Mouse (Mus musculus) right cerebral cortex, adult 2 months (tissue): Measurements from ENCODE around the gene Dnm1.
A peak's percentile ranks its signal among the peaks of the same experiment; 100 is the strongest.

Experiments
- DNase-seq, 2 experiments: peaks; one replicate each; pipeline ENCODE4 v3.0.0; 2021 to 2022; ENCODE audit warnings: low spot score in 2 of 2

The Dnm1 gene

GRCm38 (mm10) chr2:32340836-32341633 is 12.1 kb downstream of the Dnm1 start:
- DNase-seq, result peak; percentile 59 to 68

- no peak for DNase-seq
Measured at GRCm38 (mm10) chr2:32339912-32340642, 13.1 kb downstream of the Dnm1 start.

- no peak for DNase-seq
Measured at GRCm38 (mm10) chr2:32335888-32336287, 17.2 kb downstream of the Dnm1 start.

GRCm38 (mm10) chr2:32332159-32332558 is 21.0 kb downstream of the Dnm1 start:
- DNase-seq, result no peak

GRCm38 (mm10) chr2:32329531-32329930 is 23.6 kb downstream of the Dnm1 start:
- DNase-seq, result no peak

- no peak for DNase-seq
Measured at GRCm38 (mm10) chr2:32328911-32329460, 24.2 kb downstream of the Dnm1 start.

- DNase-seq, result no peak
Measured at GRCm38 (mm10) chr2:32327200-32327599, 25.9 kb downstream of the Dnm1 start.

- DNase-seq, result no peak
Measured at GRCm38 (mm10) chr2:32325342-32325741, 27.8 kb downstream of the Dnm1 start.

GRCm38 (mm10) chr2:32324322-32324721 is 28.8 kb downstream of the Dnm1 start:
- DNase-seq, result no peak

GRCm38 (mm10) chr2:32322754-32323741 is 30.1 kb downstream of the Dnm1 start:
- no peak for DNase-seq

- DNase-seq, result no peak
Measured at GRCm38 (mm10) chr2:32321591-32322298, 31.4 kb downstream of the Dnm1 start.

GRCm38 (mm10) chr2:32320721-32321120 is 32.4 kb downstream of the Dnm1 start:
- DNase-seq, result no peak

GRCm38 (mm10) chr2:32319586-32320580 is 33.3 kb downstream of the Dnm1 start:
- no peak for DNase-seq

- no peak for DNase-seq
Measured at GRCm38 (mm10) chr2:32318709-32319585, 34.2 kb downstream of the Dnm1 start.

- DNase-seq, result no peak
Measured at GRCm38 (mm10) chr2:32317791-32318417, 35.2 kb downstream of the Dnm1 start.

- peak; percentile 29 to 53 for DNase-seq
Measured at GRCm38 (mm10) chr2:32316887-32317656, 36.1 kb downstream of the Dnm1 start.

- peak in 1 of 2 experiments; percentile 35 for DNase-seq
Measured at GRCm38 (mm10) chr2:32315751-32316150, 37.4 kb downstream of the Dnm1 start.
